ENCODE assay signal across 11 mouse cellular contexts in the genomic region with DNA sequence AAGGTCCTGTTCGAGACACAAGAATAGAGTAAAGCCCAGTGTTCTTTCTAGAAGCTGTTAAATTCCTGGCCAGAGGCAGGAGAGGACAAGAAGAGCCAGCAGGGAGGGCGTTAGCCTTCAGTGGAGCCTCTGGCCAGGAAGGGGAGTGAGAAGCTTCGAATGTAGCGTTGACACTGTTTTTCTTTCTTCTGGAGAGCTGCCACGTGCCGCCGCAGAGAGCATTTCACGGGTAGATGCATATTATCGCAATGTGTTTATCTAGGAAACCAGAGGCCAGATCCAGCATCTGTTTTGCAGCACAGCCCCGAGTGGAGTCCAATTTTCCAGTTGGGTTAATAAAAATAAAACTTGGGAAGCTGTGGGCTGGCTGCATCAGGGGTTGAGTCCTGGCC.
DNase-seq lines count a peak whose midpoint lies in the region; ATAC-seq and TF ChIP-seq lines count a peak whose summit lies in the region.
"Had no signal": no experiment of that assay in that cellular context is flagged by ENCODE, and none has a peak within 500 bp of the region (broad histone marks: within the 10 kb centered on the region; RNA-seq: fewer than 3 reads in every experiment).

No protein-coding gene starts in this region.

- no peak for ATAC-seq in midbrain, postnatal 0 days (ENCODE audit: low FRiP score)
- no peak for ATAC-seq in midbrain, embryonic 13.5 days
- ATAC-seq in forebrain, embryonic 13.5 days, result no peak
- no peak for ATAC-seq in hindbrain, embryonic 14.5 days (ENCODE audit: low FRiP score)
- ATAC-seq: intestine, embryonic 15.5 days had no signal

- H3K9ac ChIP-seq in midbrain, postnatal 0 days (replicated peaks; ENCODE audit: low read length, poor library complexity, severe bottlenecking), result no peak overlapping the region
- H3K9ac ChIP-seq in midbrain, embryonic 13.5 days (replicated peaks), result no peak overlapping the region
- H3K9ac ChIP-seq in forebrain, embryonic 13.5 days, result no peak overlapping the region
- no peak overlapping the region for H3K9ac ChIP-seq in hindbrain, embryonic 14.5 days
- H3K9ac ChIP-seq: intestine, embryonic 15.5 days; liver, embryonic 13.5 days; neural tube, embryonic 13.5 days had no signal

- H3K9me3 ChIP-seq in midbrain, postnatal 0 days (ENCODE audit: low read length), result no peaks in the 10 kb centered on the region
- H3K9me3 ChIP-seq in midbrain, embryonic 13.5 days, result peaks cover 8% of the 10 kb centered on the region; the same call in 1 of the 2 replicates
- H3K9me3 ChIP-seq in forebrain, embryonic 13.5 days (replicated peaks), result peaks cover 8% of the 10 kb centered on the region
- no peaks in the 10 kb centered on the region for H3K9me3 ChIP-seq in hindbrain, embryonic 14.5 days (ENCODE audit: control insufficient read depth, low read length)
- H3K9me3 ChIP-seq: intestine, embryonic 15.5 days; liver, embryonic 13.5 days; neural tube, embryonic 13.5 days had no signal

- H3K27me3 ChIP-seq in midbrain, postnatal 0 days (ENCODE audit: insufficient read depth, low read length), result no peaks in the 10 kb centered on the region
- H3K27me3 ChIP-seq in midbrain, embryonic 13.5 days, result no peaks in the 10 kb centered on the region
- no peaks in the 10 kb centered on the region for H3K27me3 ChIP-seq in forebrain, embryonic 13.5 days
- no peaks in the 10 kb centered on the region for H3K27me3 ChIP-seq in hindbrain, embryonic 14.5 days (ENCODE audit: control insufficient read depth, insufficient read depth, low read length)
- H3K27me3 ChIP-seq: intestine, embryonic 15.5 days; liver, embryonic 13.5 days; neural tube, embryonic 13.5 days had no signal

- no peaks in the 10 kb centered on the region for H3K36me3 ChIP-seq in midbrain, postnatal 0 days (ENCODE audit: insufficient read depth, low read length)
- no peaks in the 10 kb centered on the region for H3K36me3 ChIP-seq in midbrain, embryonic 13.5 days
- H3K36me3 ChIP-seq in forebrain, embryonic 13.5 days (ENCODE audit: poor library complexity, severe bottlenecking), result no peaks in the 10 kb centered on the region
- no peaks in the 10 kb centered on the region for H3K36me3 ChIP-seq in hindbrain, embryonic 14.5 days (replicated peaks; ENCODE audit: control insufficient read depth, insufficient read depth)
- H3K36me3 ChIP-seq: intestine, embryonic 15.5 days; liver, embryonic 13.5 days; neural tube, embryonic 13.5 days had no signal

- H3K4me3 ChIP-seq in midbrain, postnatal 0 days (ENCODE audit: low read depth, low read length), result no peak overlapping the region
- H3K4me3 ChIP-seq in midbrain, embryonic 13.5 days (replicated peaks), result no peak overlapping the region
- no peak overlapping the region for H3K4me3 ChIP-seq in embryonic fibroblast, embryonic 13.5 days (ENCODE audit: insufficient read depth, low read length)
- H3K4me3 ChIP-seq in forebrain, embryonic 13.5 days, result no peak overlapping the region
- H3K4me3 ChIP-seq in hindbrain, embryonic 14.5 days (replicated peaks; ENCODE audit: low read length), result no peak overlapping the region
- H3K4me3 ChIP-seq: intestine, embryonic 15.5 days; liver, embryonic 13.5 days; neural tube, embryonic 13.5 days had no signal

- TF ChIP-seq CTCF in midbrain, postnatal 0 days (IDR thresholded peaks at IDR 0.05), result no peak
- no peak for TF ChIP-seq CTCF in embryonic fibroblast, embryonic 13.5 days (IDR thresholded peaks at IDR 0.05; ENCODE audit: borderline replicate concordance, insufficient read depth, low read length)

- DNase-seq in midbrain, postnatal 0 days (ENCODE audit: low spot score), result peak; percentile 24
- peak; percentile 69 to 80 for DNase-seq in heart, postnatal 10 days
- DNase-seq in skeletal muscle tissue, adult 2 months (ENCODE audit: low read depth, low spot score), result peak; percentile 87
- no peak for DNase-seq in embryo, embryonic 10 days (ENCODE audit: low spot score)
- DNase-seq in hindbrain, embryonic 14.5 days (ENCODE audit: low spot score), result no peak
- DNase-seq: liver, embryonic 13.5 days had no signal

- no peak for TF ChIP-seq POLR2A in embryonic fibroblast, embryonic 13.5 days (IDR thresholded peaks at IDR 0.05; ENCODE audit: low read depth, low read length)

- intact Hi-C loops in heart, postnatal 10 days (cut with DNase I), result no loop called here

- H3K4me1 ChIP-seq in midbrain, postnatal 0 days (ENCODE audit: insufficient read depth, low read length), result no peaks in the 10 kb centered on the region
- H3K4me1 ChIP-seq in midbrain, embryonic 13.5 days (replicated peaks), result no peaks in the 10 kb centered on the region
- peaks cover 29% of the 10 kb centered on the region for H3K4me1 ChIP-seq in embryonic fibroblast, embryonic 13.5 days (ENCODE audit: control insufficient read depth, insufficient read depth, low read length)
- H3K4me1 ChIP-seq in forebrain, embryonic 13.5 days, result peaks cover 7% of the 10 kb centered on the region; the same call in 1 of the 2 replicates
- no peaks in the 10 kb centered on the region for H3K4me1 ChIP-seq in hindbrain, embryonic 14.5 days (replicated peaks; ENCODE audit: control insufficient read depth, insufficient read depth, low read length)
- H3K4me1 ChIP-seq: intestine, embryonic 15.5 days; neural tube, embryonic 13.5 days had no signal

- WGBS in midbrain, postnatal 0 days, result 64% methylated on average over 10 of the region's 10 CpGs
- 69% methylated on average over 10 of the region's 10 CpGs for WGBS in midbrain, embryonic 13.5 days
- 53% methylated on average over 10 of the region's 10 CpGs for WGBS in forebrain, embryonic 13.5 days
- WGBS in hindbrain, embryonic 14.5 days, result 52% methylated on average over 10 of the region's 10 CpGs

- no peak overlapping the region for H3K4me2 ChIP-seq in midbrain, postnatal 0 days (ENCODE audit: low read depth, low read length, poor library complexity, severe bottlenecking)
- H3K4me2 ChIP-seq in midbrain, embryonic 13.5 days (replicated peaks), result no peak overlapping the region
- H3K4me2 ChIP-seq in forebrain, embryonic 13.5 days, result no peak overlapping the region
- no peak overlapping the region for H3K4me2 ChIP-seq in hindbrain, embryonic 14.5 days (replicated peaks)
- H3K4me2 ChIP-seq: intestine, embryonic 15.5 days; liver, embryonic 13.5 days; neural tube, embryonic 13.5 days had no signal

- no peak overlapping the region for H3K27ac ChIP-seq in midbrain, postnatal 0 days (ENCODE audit: low read depth, low read length)
- no peak overlapping the region for H3K27ac ChIP-seq in midbrain, embryonic 13.5 days
- H3K27ac ChIP-seq in embryonic fibroblast, embryonic 13.5 days (ENCODE audit: insufficient read depth, low read length), result peak overlapping the region; percentile 93
- H3K27ac ChIP-seq in forebrain, embryonic 13.5 days, result no peak overlapping the region
- H3K27ac ChIP-seq in hindbrain, embryonic 14.5 days, result no peak overlapping the region
- H3K27ac ChIP-seq: intestine, embryonic 15.5 days; liver, embryonic 13.5 days; neural tube, embryonic 13.5 days had no signal

Comparison
In these comparisons a context has a peak if more than half of its experiments do, and no peak if none do; other contexts are left out.
1. DNase-seq: peak in midbrain, postnatal 0 days (single experiment), heart, postnatal 10 days (2 of 2) and skeletal muscle tissue, adult 2 months (single experiment); none in embryo, embryonic 10 days (single experiment) and hindbrain, embryonic 14.5 days (single experiment).